Mouse (Mus musculus): Measurements from ENCODE around the gene Gm44805. TPM values are rescaled to one million over a fixed set of nuclear protein-coding genes. Genes with fewer than 3 reads are reported as not detected.

Gene Gm44805
- polyA plus RNA-seq, 1 experiment: not detected

- 43% methylated on average over 12 of the region's 12 CpGs for WGBS
- no peaks in the 10 kb centered on the region for H3K27me3 ChIP-seq (replicated peaks; ENCODE audit: control insufficient read depth, insufficient read depth, low read length)
- H3K4me1 ChIP-seq (ENCODE audit: control insufficient read depth, insufficient read depth, low read length): peaks cover 20% of the 10 kb centered on the region
- TF ChIP-seq CTCF (conservative IDR thresholded peaks at IDR 0.05; ENCODE audit: insufficient read depth, insufficient read length, low read depth, low read length): no peak
- TF ChIP-seq POLR2A (IDR thresholded peaks at IDR 0.05; ENCODE audit: low read depth, low read length): no peak
- DNase-seq: no peak
- H3K36me3 ChIP-seq (ENCODE audit: control insufficient read depth, insufficient read depth, low read length): no peaks in the 10 kb centered on the region
- H3K4me3 ChIP-seq (ENCODE audit: insufficient read depth, low read depth, low read length): no peak overlapping the region
- peak overlapping the region; percentile 59 for H3K27ac ChIP-seq (ENCODE audit: insufficient read depth, low read depth, low read length)
Observed at GRCm38 (mm10) chr7:19700299-19701068, 19.3 kb upstream of the Gm44805 start.

DNA sequence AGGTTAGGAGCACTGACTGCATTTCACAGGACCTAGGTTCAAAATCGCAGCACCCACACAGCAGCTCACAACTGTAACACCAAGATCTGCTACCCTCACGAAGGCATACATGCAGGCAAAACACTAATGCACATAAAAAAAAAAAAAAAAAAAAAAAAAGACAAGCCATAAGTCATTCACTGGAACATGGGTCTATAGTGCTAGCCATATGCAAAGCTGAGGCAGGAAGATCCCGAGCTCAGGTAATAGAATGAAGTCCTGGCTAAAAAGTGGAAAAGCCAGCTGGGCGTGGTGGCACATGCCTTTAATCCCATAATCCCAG, 18.6 kb upstream of the Gm44805 start:
- WGBS: 83% methylated on average over 4 of the region's 4 CpGs
- no peak for TF ChIP-seq POLR2A (IDR thresholded peaks at IDR 0.05; ENCODE audit: low read depth, low read length)
- TF ChIP-seq CTCF (conservative IDR thresholded peaks at IDR 0.05; ENCODE audit: insufficient read depth, insufficient read length, low read depth, low read length): no peak
- Histone ChIP-seq H3K36me3 (ENCODE audit: control insufficient read depth, insufficient read depth, low read length) (no peaks in the 10 kb centered on the region), H3K4me1 (ENCODE audit: control insufficient read depth, insufficient read depth, low read length) (peaks cover 20% of the 10 kb centered on the region), H3K27ac (ENCODE audit: insufficient read depth, low read depth, low read length) (no peak overlapping the region), H3K4me3 (ENCODE audit: insufficient read depth, low read depth, low read length) (no peak overlapping the region), H3K27me3 (replicated peaks; ENCODE audit: control insufficient read depth, insufficient read depth, low read length) (no peaks in the 10 kb centered on the region)
- DNase-seq: no peak

DNA sequence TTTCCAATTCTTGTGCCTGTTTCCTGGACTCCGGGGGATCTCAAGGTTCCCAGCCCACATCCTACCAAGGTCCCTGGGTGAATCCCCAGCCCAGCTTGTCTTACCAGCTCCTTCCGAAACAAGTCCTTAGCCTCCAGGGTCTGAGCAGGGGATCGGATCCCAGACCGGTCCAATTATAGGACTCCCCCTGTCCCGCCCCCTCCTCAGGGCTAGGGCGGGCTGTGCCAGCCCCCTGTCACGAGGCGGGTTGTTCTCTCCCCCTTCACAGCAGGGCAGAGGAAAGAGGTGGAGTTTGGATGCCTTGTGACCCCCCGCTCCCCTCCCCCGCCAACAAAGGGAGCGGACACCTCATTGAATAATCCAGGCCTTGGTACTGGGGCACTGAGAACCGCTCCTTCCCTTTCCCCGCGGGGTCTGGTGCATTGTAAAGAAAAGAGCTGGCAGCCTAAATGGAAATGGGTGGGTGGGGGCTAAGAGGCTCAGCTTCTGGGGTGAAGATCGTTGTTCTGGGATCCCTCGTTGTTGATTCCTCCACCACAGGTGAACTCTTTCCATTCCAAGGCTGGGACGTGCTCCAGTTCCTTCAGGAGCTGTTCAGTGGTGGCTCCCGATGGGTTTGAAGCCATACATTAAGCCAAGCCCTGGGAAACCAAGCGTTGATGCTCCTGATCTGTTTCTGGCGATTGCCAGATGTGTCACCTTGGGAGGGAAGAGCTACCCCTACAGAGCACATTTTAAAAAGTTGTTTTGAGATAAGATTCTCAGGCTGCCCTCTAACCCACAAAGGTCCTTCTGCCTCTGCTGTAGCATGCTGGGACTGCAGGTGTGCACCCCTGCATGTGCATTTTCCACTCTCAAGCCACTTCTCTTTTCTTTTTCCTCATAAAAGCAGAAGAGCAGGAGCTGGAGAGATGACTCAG, 17.9 kb upstream of the Gm44805 start, which contains the start of gene Apoe:
Gene Apoe, minus strand, starts transcription at position 282 of the 920 bp plus-strand sequence.
- WGBS: 9% methylated on average over 20 of the region's 20 CpGs
- peak; percentile 71 for DNase-seq
- H3K36me3 ChIP-seq (ENCODE audit: control insufficient read depth, insufficient read depth, low read length): no peaks in the 10 kb centered on the region
- TF ChIP-seq CTCF (conservative IDR thresholded peaks at IDR 0.05; ENCODE audit: insufficient read depth, insufficient read length, low read depth, low read length) (0 out of 2 replicates have a peak, but pooled peaks have one; percentile 2), POLR2A (IDR thresholded peaks at IDR 0.05; ENCODE audit: low read depth, low read length) (no peak)
- peaks cover 20% of the 10 kb centered on the region for H3K4me1 ChIP-seq (ENCODE audit: control insufficient read depth, insufficient read depth, low read length)
- H3K27ac ChIP-seq (ENCODE audit: insufficient read depth, low read depth, low read length): peak within 1 kb of the TSS; percentile 40
- H3K27me3 ChIP-seq (replicated peaks; ENCODE audit: control insufficient read depth, insufficient read depth, low read length): no peaks in the 10 kb centered on the region
- H3K4me3 ChIP-seq (ENCODE audit: insufficient read depth, low read depth, low read length): peak within 1 kb of the TSS; percentile 26

DNA sequence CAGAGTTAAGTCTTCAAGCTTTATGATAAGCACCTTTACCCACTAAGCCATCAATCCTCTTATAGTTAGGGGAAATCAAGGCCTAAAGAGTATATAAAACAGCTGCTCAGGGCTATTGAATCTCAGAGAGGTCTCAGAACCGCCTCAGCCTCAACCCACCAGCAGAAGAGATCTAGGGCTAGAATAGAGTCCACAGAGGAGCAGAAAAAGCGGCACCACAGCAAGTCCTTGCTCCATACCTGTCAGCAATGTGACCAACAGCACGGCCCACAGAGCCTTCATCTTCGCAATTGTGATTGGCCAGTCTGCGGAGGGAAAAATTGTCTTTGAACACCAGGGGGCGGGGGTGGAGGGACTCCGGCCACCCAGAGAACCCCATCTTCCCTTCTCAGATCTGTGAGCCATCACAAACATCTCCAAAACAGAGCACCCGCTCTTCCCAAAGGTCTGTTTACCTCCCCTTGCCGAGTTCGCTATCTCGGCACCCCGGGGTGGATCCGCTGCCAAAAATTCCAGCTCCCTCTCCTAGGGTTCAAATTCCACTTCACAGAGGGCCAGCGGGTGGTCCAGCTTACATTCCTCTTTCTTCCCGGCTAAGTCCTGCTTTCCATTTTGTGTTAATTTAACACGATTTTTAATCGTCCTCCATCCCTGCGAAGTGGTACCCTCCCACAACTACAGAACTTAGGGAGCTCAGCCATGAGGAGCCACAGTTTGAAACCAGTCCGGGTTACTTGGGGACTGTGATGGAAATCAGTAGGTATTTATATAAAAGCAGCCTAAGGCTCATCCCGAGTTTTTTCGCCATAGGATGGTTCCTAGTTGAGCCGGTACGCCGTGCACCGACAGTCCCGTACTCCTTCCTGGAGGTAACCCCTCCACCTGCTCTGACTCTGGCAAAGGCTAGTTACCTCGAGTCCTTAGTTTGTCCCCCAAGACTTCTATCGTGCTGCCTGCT, 17.0 kb upstream of the Gm44805 start:
- Histone ChIP-seq H3K36me3 (ENCODE audit: control insufficient read depth, insufficient read depth, low read length) (no peaks in the 10 kb centered on the region), H3K4me3 (ENCODE audit: insufficient read depth, low read depth, low read length) (peak overlapping the region; percentile 26), H3K4me1 (ENCODE audit: control insufficient read depth, insufficient read depth, low read length) (peaks cover 20% of the 10 kb centered on the region), H3K27ac (ENCODE audit: insufficient read depth, low read depth, low read length) (peak overlapping the region; percentile 40), H3K27me3 (replicated peaks; ENCODE audit: control insufficient read depth, insufficient read depth, low read length) (no peaks in the 10 kb centered on the region)
- TF ChIP-seq POLR2A (IDR thresholded peaks at IDR 0.05; ENCODE audit: low read depth, low read length) (no peak), CTCF (conservative IDR thresholded peaks at IDR 0.05; ENCODE audit: insufficient read depth, insufficient read length, low read depth, low read length) (peak; percentile 34; the same call in 1 of the 2 replicates)
- WGBS: 8% methylated on average over 28 of the region's 28 CpGs
- DNase-seq: peak; percentile 64

DNA sequence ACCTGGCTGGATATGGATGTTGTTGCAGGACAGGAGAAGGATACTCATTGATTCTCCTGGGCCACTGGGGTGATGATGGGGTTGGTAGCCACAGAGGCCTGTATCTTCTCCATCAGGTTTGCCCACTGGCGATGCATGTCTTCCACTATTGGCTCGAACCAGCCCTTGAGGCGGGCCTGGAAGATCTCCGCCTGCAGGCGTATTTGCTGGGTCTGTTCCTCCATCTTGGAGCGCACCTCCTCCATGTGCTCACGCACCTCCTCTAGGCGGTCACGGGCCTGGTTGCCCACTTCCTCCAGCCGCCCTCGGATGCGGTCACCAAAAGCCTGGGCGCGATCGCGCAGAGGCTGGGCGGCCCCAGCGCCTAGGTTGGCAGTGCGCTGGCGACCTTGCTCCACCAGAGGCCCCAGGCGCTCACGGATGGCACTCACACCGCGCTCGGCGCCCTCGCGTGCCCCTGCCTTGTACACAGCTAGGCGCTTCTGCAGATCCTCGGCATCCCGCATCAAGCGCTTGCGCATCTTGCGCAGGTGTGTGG, 15.2 kb upstream of the Gm44805 start:
- Histone ChIP-seq H3K27ac (ENCODE audit: insufficient read depth, low read depth, low read length) (no peak overlapping the region), H3K4me1 (ENCODE audit: control insufficient read depth, insufficient read depth, low read length) (peaks cover 20% of the 10 kb centered on the region), H3K27me3 (replicated peaks; ENCODE audit: control insufficient read depth, insufficient read depth, low read length) (no peaks in the 10 kb centered on the region), H3K36me3 (ENCODE audit: control insufficient read depth, insufficient read depth, low read length) (no peaks in the 10 kb centered on the region), H3K4me3 (ENCODE audit: insufficient read depth, low read depth, low read length) (no peak overlapping the region)
- 98% methylated on average over 34 of the region's 34 CpGs for WGBS
- TF ChIP-seq POLR2A (IDR thresholded peaks at IDR 0.05; ENCODE audit: low read depth, low read length) (no peak), CTCF (conservative IDR thresholded peaks at IDR 0.05; ENCODE audit: insufficient read depth, insufficient read length, low read depth, low read length) (no peak)
- DNase-seq: no peak

DNA sequence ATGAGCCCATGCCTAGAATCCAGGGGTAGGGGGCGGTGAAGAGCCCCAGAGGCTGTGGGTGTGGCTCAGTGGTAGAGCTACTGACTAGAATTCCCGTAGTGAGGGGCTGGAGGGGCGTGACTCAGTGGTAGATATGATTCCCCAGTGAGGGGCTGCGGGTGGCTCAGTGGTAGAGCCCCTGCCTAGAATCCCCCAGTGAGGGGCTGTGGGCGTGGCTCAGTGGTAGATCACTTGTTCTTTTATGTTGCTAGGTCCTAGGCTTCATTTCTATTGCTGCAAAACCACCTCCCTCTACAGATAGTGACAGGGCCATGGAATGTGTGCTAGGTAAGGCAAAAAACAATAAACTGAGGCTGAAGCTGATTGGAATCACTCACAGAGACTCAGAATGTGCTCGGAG, 14.7 kb upstream of the Gm44805 start:
- Histone ChIP-seq H3K36me3 (ENCODE audit: control insufficient read depth, insufficient read depth, low read length) (no peaks in the 10 kb centered on the region), H3K27me3 (replicated peaks; ENCODE audit: control insufficient read depth, insufficient read depth, low read length) (no peaks in the 10 kb centered on the region), H3K4me3 (ENCODE audit: insufficient read depth, low read depth, low read length) (no peak overlapping the region), H3K27ac (ENCODE audit: insufficient read depth, low read depth, low read length) (no peak overlapping the region), H3K4me1 (ENCODE audit: control insufficient read depth, insufficient read depth, low read length) (peaks cover 19% of the 10 kb centered on the region)
- WGBS: 89% methylated on average over 6 of the region's 6 CpGs
- DNase-seq: no peak
- TF ChIP-seq POLR2A (IDR thresholded peaks at IDR 0.05; ENCODE audit: low read depth, low read length) (no peak), CTCF (conservative IDR thresholded peaks at IDR 0.05; ENCODE audit: insufficient read depth, insufficient read length, low read depth, low read length) (no peak)

Measured in kidney, adult 2 months (tissue).